Mouse (Mus musculus) naive thymus-derived CD4-positive, alpha-beta T cell, adult 2 months (primary cell): ENCODE data around the gene Ppp1r11.

ENCODE experiments used
- DNase-seq: peaks from one replicate; pipeline ENCODE4 v3.0.0-alpha.2; 2011; ENCODE audit warnings: low read depth

Gene Ppp1r11

DNA sequence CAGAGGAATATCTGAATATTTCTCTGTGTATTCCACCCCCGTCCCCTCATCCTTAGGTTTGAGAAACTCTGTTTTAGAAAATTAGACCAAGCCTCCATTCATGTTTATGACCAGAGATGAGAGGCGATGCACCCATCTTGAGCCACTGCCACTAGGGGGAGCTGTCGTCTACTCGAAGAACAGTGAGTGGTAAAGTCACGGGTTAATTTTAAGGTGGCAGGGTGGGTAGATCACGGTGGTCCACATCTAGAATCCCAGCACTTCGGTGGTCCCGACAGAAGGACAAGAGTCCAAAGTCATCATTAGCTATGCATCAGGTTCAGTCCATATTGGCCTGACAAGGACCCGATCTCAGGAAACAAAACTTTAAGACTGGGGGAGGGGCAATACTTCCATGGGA, 36.5 kb downstream of the Ppp1r11 start:
- DNase-seq, result peak; percentile 73

DNA sequence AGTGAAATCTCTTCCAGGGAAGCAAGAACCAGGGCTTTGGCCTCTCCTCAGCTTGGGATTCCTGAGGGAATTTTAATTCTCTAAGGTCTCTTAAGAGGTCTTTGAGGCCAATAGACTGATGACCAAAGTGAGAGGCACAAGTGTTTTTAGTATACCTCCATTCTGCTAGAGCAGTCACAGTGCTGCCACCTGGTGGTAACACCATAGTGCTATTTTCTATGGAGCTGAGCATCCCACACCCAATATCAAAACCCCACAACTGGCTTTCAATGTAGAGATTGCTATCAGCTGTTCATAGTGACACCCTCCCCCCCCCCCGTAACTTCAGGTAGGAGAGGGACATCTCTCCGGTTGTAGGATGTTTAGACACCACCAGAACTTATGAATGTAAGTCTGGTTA, 37.4 kb downstream of the Ppp1r11 start:
- peak; percentile 88 for DNase-seq

DNA sequence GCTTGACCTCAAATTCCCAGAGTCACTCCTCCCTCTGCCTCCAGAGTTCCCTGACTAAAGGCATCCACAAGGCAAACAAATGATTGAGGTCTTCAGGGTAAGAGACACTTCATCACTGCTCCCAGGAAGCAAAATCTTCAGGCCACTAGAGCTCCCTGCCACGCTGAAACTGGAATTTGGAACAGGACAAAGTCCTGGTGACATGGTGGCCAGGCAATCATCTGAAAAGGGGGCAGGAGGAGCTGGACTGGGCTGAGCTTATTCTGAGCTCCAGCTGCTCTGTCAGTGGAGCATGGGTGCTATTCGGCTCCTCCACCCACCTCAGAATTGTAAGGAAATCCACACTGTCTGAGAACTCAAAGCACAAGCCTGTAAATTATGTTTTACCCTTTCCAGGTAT, 39.5 kb downstream of the Ppp1r11 start:
- DNase-seq, result no peak

DNA sequence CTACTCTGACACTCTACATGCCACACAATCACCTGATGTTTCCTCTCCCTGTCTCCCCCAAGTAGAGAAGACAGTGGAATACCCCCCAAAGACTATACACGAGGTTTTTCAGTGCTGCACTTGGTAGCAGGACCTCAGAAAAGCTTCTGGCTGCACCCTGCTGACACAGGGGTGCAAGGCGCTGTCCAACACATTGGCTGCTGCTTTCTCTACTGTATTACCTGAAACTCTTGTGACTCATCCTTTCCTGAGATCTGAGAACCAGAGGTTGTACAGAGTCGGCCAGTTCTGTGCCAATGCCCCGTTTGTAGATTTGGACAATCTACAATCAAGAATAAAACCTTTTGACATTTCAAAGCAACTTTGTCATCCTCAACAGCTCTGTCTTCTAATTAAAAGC, 41.7 kb downstream of the Ppp1r11 start:
- DNase-seq, result no peak

DNA sequence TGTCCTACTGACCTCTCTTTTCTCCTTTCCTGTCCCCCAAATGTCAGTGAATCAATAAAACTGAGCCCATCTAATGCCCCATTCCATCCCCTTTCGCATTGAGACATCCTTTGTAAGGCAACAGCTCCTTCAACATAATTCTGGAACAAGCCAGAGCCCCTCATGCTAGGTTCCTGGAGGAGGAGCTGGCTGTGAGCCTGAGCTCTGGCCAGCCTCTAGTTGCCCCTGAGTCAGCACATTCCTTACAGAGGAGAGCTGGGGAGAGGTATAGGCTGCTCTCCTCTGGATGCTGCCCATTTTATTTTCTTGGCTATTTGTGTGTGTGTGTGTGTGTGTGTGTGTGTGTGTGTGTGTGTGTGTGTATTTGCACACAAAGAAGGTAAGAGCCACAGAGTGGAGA, 43.3 kb downstream of the Ppp1r11 start:
- no peak for DNase-seq

DNA sequence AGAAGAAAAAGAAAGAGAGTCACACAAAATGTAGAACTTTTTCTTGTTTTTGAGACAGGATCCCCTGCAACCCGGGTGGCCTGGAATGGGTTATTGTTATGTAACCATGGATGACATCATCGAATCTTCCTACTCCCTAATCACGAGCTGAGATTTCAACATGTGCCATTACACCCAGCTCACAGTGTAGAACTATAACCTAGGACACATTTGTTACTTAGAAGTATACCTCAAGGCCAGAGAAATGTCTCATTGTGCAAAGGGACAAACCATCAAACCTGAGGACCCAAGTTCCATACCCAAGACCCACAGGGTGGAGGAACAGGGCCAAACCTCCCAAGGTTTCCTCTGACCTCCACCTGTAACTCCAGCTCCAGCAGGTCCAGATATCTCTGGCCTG, 47.9 kb downstream of the Ppp1r11 start:
- no peak for DNase-seq

DNA sequence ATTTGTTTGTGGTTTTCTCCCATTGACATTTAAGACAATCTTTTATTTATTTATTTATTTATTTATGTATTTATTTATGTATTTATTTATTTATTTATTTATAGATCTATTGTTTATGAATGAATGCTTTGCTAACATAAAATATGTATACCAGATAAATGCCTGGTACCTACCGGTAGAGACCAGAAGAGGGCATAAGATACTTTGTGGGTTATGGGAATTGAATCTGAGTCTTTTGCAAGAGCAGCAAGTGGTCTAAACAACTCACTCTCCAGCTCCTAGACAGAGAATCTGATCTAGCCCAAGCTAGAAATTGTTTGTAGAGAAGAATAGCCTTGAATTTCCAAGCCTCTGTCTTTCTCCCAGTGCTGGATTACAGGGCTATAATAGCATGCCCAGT, 50.9 kb downstream of the Ppp1r11 start:
- peak; percentile 26 for DNase-seq

DNA sequence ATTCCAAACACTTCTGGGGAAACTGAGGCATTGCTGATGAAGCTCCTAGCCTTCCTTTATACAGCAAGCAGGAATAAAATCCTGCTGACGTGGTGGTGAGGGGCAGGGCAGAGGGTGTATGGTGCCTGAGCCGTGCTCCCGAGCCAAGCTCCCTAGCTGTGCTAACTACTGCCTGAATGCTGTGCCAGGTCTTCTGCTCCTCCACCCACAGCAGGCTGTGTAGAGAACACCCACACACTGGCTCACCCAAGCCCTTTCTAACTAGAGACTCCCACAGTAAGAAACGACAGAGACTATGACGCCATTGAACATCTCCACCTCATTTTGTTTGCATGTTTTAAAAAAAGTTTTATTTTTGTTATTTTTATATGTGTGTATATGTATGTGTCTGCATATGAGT, 51.5 kb downstream of the Ppp1r11 start:
- DNase-seq, result no peak

DNA sequence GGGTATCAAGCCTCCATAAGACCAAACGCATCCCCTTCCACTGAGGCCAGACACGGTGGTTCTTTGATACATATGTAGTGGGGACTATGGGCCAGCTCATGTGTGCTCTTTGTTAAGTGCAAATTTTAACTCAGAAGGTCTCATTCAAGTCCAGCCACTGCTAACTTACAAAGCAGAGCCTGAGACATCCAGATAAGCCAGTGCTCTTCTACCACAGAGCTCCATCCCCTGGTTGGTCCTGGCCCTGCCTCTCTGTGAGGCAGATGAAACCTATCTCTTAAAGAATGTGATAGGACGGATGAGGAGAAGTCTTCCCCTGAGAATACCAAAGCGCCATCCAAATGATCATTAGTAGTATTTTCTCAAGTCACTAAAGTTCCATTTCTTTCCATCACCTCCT, 52.2 kb downstream of the Ppp1r11 start:
- DNase-seq, result no peak
